Mouse (Mus musculus): ENCODE data around the gene Rbfox3. TPM values are rescaled to one million over a fixed set of nuclear protein-coding genes. Genes with fewer than 3 reads are reported as not detected.

The Rbfox3 gene
- polyA plus RNA-seq, 1 experiment from 2014 or later, result 0.76 TPM

GRCm38 (mm10) chr11:118738323-118738722 lies 173.1 kb downstream of the Rbfox3 start:
- Histone ChIP-seq H3K27ac (replicated peaks) (no peak overlapping the region), H3K27me3 (ENCODE audit: control insufficient read depth, insufficient read depth, low read length) (no peaks in the 10 kb centered on the region), H3K4me3 (ENCODE audit: low read depth, low read length) (no peak overlapping the region), H3K4me1 (replicated peaks; ENCODE audit: control insufficient read depth, insufficient read depth) (no peaks in the 10 kb centered on the region), H3K9me3 (ENCODE audit: control insufficient read depth, low read length) (no peaks in the 10 kb centered on the region), H3K9ac (ENCODE audit: low read length) (no peak overlapping the region), H3K4me2 (replicated peaks; ENCODE audit: low read depth) (no peak overlapping the region), H3K36me3 (ENCODE audit: control insufficient read depth, insufficient read depth, low read length) (no peaks in the 10 kb centered on the region)
- 40% methylated on average over 7 of the region's 7 CpGs for WGBS
- no peak for DNase-seq (ENCODE audit: low spot score)
- ATAC-seq (ENCODE audit: low FRiP score, low TSS enrichment), result 0 out of 2 replicates have a peak, but pooled peaks have one; percentile 16
- TF ChIP-seq EP300 (optimal IDR thresholded peaks at IDR 0.05) (no peak), CTCF (IDR thresholded peaks at IDR 0.05; ENCODE audit: low read depth) (peak; percentile 53)

GRCm38 (mm10) chr11:118737821-118738220 lies 173.6 kb downstream of the Rbfox3 start:
- no peak for DNase-seq (ENCODE audit: low spot score)
- H3K9me3 ChIP-seq (ENCODE audit: control insufficient read depth, low read length), result no peaks in the 10 kb centered on the region
- H3K27ac ChIP-seq (replicated peaks), result no peak overlapping the region
- H3K4me1 ChIP-seq (replicated peaks; ENCODE audit: control insufficient read depth, insufficient read depth), result no peaks in the 10 kb centered on the region
- no peaks in the 10 kb centered on the region for H3K27me3 ChIP-seq (ENCODE audit: control insufficient read depth, insufficient read depth, low read length)
- ATAC-seq (ENCODE audit: low FRiP score, low TSS enrichment), result no peak
- no peak overlapping the region for H3K9ac ChIP-seq (ENCODE audit: low read length)
- no peaks in the 10 kb centered on the region for H3K36me3 ChIP-seq (ENCODE audit: control insufficient read depth, insufficient read depth, low read length)
- no peak overlapping the region for H3K4me3 ChIP-seq (ENCODE audit: low read depth, low read length)
- no peak for TF ChIP-seq EP300 (optimal IDR thresholded peaks at IDR 0.05)
- TF ChIP-seq CTCF (IDR thresholded peaks at IDR 0.05; ENCODE audit: low read depth), result peak; percentile 40
- no peak overlapping the region for H3K4me2 ChIP-seq (replicated peaks; ENCODE audit: low read depth)
- WGBS, result 64% methylated on average over 3 of the region's 3 CpGs

DNA sequence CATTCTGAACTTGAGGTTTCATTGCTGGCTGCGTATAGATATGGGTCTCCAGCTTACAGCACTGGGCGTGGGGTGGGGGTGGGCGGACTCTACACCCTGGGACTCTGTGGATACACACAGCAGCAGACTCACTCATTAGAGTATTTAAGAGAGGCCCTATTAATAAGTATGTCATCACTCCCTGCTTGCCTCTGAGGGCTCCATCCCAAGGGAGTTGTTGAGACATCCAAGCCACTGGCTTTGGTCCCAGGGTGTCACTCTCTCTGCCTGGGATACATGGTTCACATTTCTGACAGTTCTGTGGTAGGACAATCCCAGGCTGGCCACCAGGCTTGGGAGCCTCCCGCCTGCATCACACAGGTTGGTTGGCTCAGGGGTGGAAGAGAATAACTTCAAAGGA lies 174.4 kb downstream of the Rbfox3 start:
- TF ChIP-seq CTCF (IDR thresholded peaks at IDR 0.05; ENCODE audit: low read depth), result no peak
- no peak for TF ChIP-seq EP300 (optimal IDR thresholded peaks at IDR 0.05)
- H3K9ac ChIP-seq (ENCODE audit: low read length), result no peak overlapping the region
- H3K4me1 ChIP-seq (replicated peaks; ENCODE audit: control insufficient read depth, insufficient read depth), result no peaks in the 10 kb centered on the region
- 68% methylated on average over 4 of the region's 4 CpGs for WGBS
- H3K9me3 ChIP-seq (ENCODE audit: control insufficient read depth, low read length), result no peaks in the 10 kb centered on the region
- H3K4me3 ChIP-seq (ENCODE audit: low read depth, low read length), result no peak overlapping the region
- ATAC-seq (ENCODE audit: low FRiP score, low TSS enrichment), result no peak
- H3K36me3 ChIP-seq (ENCODE audit: control insufficient read depth, insufficient read depth, low read length), result no peaks in the 10 kb centered on the region
- H3K27me3 ChIP-seq (ENCODE audit: control insufficient read depth, insufficient read depth, low read length), result no peaks in the 10 kb centered on the region
- H3K27ac ChIP-seq (replicated peaks), result no peak overlapping the region
- DNase-seq (ENCODE audit: low spot score), result no peak
- no peak overlapping the region for H3K4me2 ChIP-seq (replicated peaks; ENCODE audit: low read depth)

DNA sequence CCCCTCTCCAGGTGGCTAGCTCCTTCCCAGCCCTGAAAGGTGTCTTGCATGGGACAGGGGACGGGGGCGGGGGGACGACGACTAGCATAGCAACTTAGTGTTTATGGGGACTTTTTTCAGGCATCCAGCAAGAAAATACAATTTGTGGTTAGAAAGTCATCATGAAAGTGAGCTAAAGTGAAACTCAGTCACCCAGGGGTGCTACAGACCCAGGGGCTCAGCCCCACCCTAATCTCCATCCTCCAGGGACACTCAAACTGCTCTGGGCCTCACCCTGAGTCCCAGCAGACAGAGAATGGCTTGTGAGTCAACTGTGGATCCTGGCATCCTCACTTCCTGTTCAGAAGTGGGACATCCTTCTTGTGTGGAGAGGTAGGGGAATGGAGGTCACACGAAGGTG lies 179.7 kb downstream of the Rbfox3 start:
- DNase-seq (ENCODE audit: low spot score) (no peak), ATAC-seq (ENCODE audit: low FRiP score, low TSS enrichment) (no peak)
- TF ChIP-seq EP300 (optimal IDR thresholded peaks at IDR 0.05) (no peak), CTCF (IDR thresholded peaks at IDR 0.05; ENCODE audit: low read depth) (no peak)
- Histone ChIP-seq H3K4me2 (replicated peaks; ENCODE audit: low read depth) (no peak overlapping the region), H3K4me1 (replicated peaks; ENCODE audit: control insufficient read depth, insufficient read depth) (0 out of 2 replicates have a peak, but pooled peaks cover 2% of the 10 kb centered on the region), H3K36me3 (ENCODE audit: control insufficient read depth, insufficient read depth, low read length) (no peaks in the 10 kb centered on the region), H3K27ac (replicated peaks) (no peak overlapping the region), H3K27me3 (ENCODE audit: control insufficient read depth, insufficient read depth, low read length) (no peaks in the 10 kb centered on the region), H3K9me3 (ENCODE audit: control insufficient read depth, low read length) (no peaks in the 10 kb centered on the region), H3K4me3 (ENCODE audit: low read depth, low read length) (no peak overlapping the region), H3K9ac (ENCODE audit: low read length) (no peak overlapping the region)
- 72% methylated on average over 5 of the region's 5 CpGs for WGBS

GRCm38 (mm10) chr11:118729373-118729772 lies 182.0 kb downstream of the Rbfox3 start:
- H3K4me2 ChIP-seq (replicated peaks; ENCODE audit: low read depth), result no peak overlapping the region
- TF ChIP-seq EP300 (optimal IDR thresholded peaks at IDR 0.05) (no peak), CTCF (IDR thresholded peaks at IDR 0.05; ENCODE audit: low read depth) (no peak)
- no peak overlapping the region for H3K4me3 ChIP-seq (ENCODE audit: low read depth, low read length)
- H3K9ac ChIP-seq (ENCODE audit: low read length), result no peak overlapping the region
- H3K27me3 ChIP-seq (ENCODE audit: control insufficient read depth, insufficient read depth, low read length), result no peaks in the 10 kb centered on the region
- no peaks in the 10 kb centered on the region for H3K9me3 ChIP-seq (ENCODE audit: control insufficient read depth, low read length)
- H3K27ac ChIP-seq (replicated peaks), result no peak overlapping the region
- 21% methylated on average over 8 of the region's 8 CpGs for WGBS
- H3K4me1 ChIP-seq (replicated peaks; ENCODE audit: control insufficient read depth, insufficient read depth), result 0 out of 2 replicates have a peak, but pooled peaks cover 2% of the 10 kb centered on the region
- no peaks in the 10 kb centered on the region for H3K36me3 ChIP-seq (ENCODE audit: control insufficient read depth, insufficient read depth, low read length)
- DNase-seq (ENCODE audit: low spot score) (no peak), ATAC-seq (ENCODE audit: low FRiP score, low TSS enrichment) (peak; percentile 25; the same call in 1 of the 2 replicates)

GRCm38 (mm10) chr11:118728797-118729196 lies 182.6 kb downstream of the Rbfox3 start:
- DNase-seq (ENCODE audit: low spot score), result no peak
- TF ChIP-seq CTCF (IDR thresholded peaks at IDR 0.05; ENCODE audit: low read depth), result no peak
- no peak for TF ChIP-seq EP300 (optimal IDR thresholded peaks at IDR 0.05)
- H3K27ac ChIP-seq (replicated peaks), result peak overlapping the region; percentile 61; the same call in 1 of the 2 replicates

More at GRCm38 (mm10) chr11:118728797-118729196, 182.6 kb downstream of the Rbfox3 start:
- Histone ChIP-seq H3K4me1 (replicated peaks; ENCODE audit: control insufficient read depth, insufficient read depth) (0 out of 2 replicates have a peak, but pooled peaks cover 2% of the 10 kb centered on the region), H3K27me3 (ENCODE audit: control insufficient read depth, insufficient read depth, low read length) (no peaks in the 10 kb centered on the region), H3K4me2 (replicated peaks; ENCODE audit: low read depth) (no peak overlapping the region), H3K9ac (ENCODE audit: low read length) (no peak overlapping the region), H3K4me3 (ENCODE audit: low read depth, low read length) (no peak overlapping the region), H3K9me3 (ENCODE audit: control insufficient read depth, low read length) (no peaks in the 10 kb centered on the region), H3K36me3 (ENCODE audit: control insufficient read depth, insufficient read depth, low read length) (no peaks in the 10 kb centered on the region)
- WGBS, result 57% methylated on average over 12 of the region's 12 CpGs
- no peak for ATAC-seq (ENCODE audit: low FRiP score, low TSS enrichment)

Data from stomach, postnatal 0 days (tissue).